Mouse (Mus musculus) thymus, adult 18-20 months (tissue): ENCODE results near the gene Adat1.
A peak's percentile ranks its signal among the peaks of the same experiment; 100 is the strongest.

ENCODE experiments used
- DNase-seq, 2 experiments: peaks; one replicate each; pipeline ENCODE4 v3.0.0; 2022; ENCODE audit warnings: mixed read lengths in 2 of 2

The Adat1 gene

GRCm38 (mm10) chr8:111937184-111937583, 54.9 kb downstream of the Adat1 start:
- no peak for DNase-seq

- DNase-seq, result no peak
These were observed 57.9 kb downstream of the Adat1 start for GRCm38 (mm10) chr8:111934201-111934600.

- DNase-seq, result peak; percentile 82 to 84
These were observed 58.6 kb downstream of the Adat1 start, which contains the start of gene Tmem231 for GRCm38 (mm10) chr8:111933348-111934076. TSS of gene Tmem231 (minus strand) at chr8:111933881.

GRCm38 (mm10) chr8:111932580-111933336, 59.3 kb downstream of the Adat1 start:
- peak in 1 of 2 experiments; percentile 18 for DNase-seq

GRCm38 (mm10) chr8:111931721-111932120, 60.4 kb downstream of the Adat1 start:
- DNase-seq, result no peak

GRCm38 (mm10) chr8:111929648-111930344, 62.3 kb downstream of the Adat1 start:
- no peak for DNase-seq

- no peak for DNase-seq
These were observed 67.1 kb downstream of the Adat1 start for GRCm38 (mm10) chr8:111924976-111925375.

- DNase-seq, result no peak
These were observed 68.7 kb downstream of the Adat1 start for GRCm38 (mm10) chr8:111923383-111923804.

GRCm38 (mm10) chr8:111920971-111921370, 71.1 kb downstream of the Adat1 start:
- no peak for DNase-seq

- DNase-seq, result no peak
These were observed 72.4 kb downstream of the Adat1 start for GRCm38 (mm10) chr8:111919663-111920062.
